Mouse (Mus musculus) lung, postnatal 10 days (tissue): Measurements from ENCODE around the gene Olfr1364.

Experiments
- DNase-seq: peaks from one replicate; pipeline ENCODE4 v3.0.0; 2021

The Olfr1364 gene

GRCm38 (mm10) chr13:21581659-21582058, at the start of gene Olfr1364:
Gene Olfr1364, minus strand, starts transcription at chr13:21581759.
- DNase-seq, result no peak

GRCm38 (mm10) chr13:21613922-21614321, 32.4 kb upstream of the Olfr1364 start, which contains the start of gene Olfr1362:
Gene Olfr1362, minus strand, starts transcription at chr13:21614022.
- DNase-seq, result no peak

GRCm38 (mm10) chr13:21591618-21592017, 10.1 kb upstream of the Olfr1364 start:
- DNase-seq, result no peak

- no peak for DNase-seq
These were observed 21.8 kb downstream of the Olfr1364 start, which contains the start of gene Olfr1535 for GRCm38 (mm10) chr13:21559793-21560192. Gene Olfr1535, minus strand, starts transcription at chr13:21559893.

GRCm38 (mm10) chr13:21550416-21551110, 31.0 kb downstream of the Olfr1364 start:
- no peak for DNase-seq

- no peak for DNase-seq
These were observed 32.1 kb downstream of the Olfr1364 start for GRCm38 (mm10) chr13:21549487-21549886.

GRCm38 (mm10) chr13:21542708-21543107, 38.9 kb downstream of the Olfr1364 start, which contains the start of gene Olfr1366:
Gene Olfr1366, minus strand, starts transcription at chr13:21542808.
- DNase-seq, result no peak

- DNase-seq, result peak; percentile 91
These were observed 50.8 kb downstream of the Olfr1364 start, which contains the start of gene Zkscan8 for GRCm38 (mm10) chr13:21530781-21531201. Gene Zkscan8, minus strand, starts transcription at chr13:21531120.

GRCm38 (mm10) chr13:21530136-21530535, 51.4 kb downstream of the Olfr1364 start:
- DNase-seq, result no peak
